Mouse (Mus musculus) C2C12 (cell line): Measurements from ENCODE around the gene Defb18.

Source experiments
- CTCF ChIP-seq: IDR thresholded peaks from one replicate; pipeline ENCODE4 v1.5.1; 2011; ENCODE audit not compliant: control insufficient read depth, insufficient read depth, insufficient read length
- FOSL1 ChIP-seq: IDR thresholded peaks from one replicate; pipeline ENCODE4 v1.8.0; 2011; ENCODE audit warnings: mild to moderate bottlenecking, low read length; ENCODE audit not compliant: poor library complexity, insufficient read depth, severe bottlenecking
- MAX ChIP-seq: IDR thresholded peaks from one replicate; pipeline ENCODE4 v1.6.1; 2011; ENCODE audit warnings: mild to moderate bottlenecking, control low read depth
- MYOD1 ChIP-seq: IDR thresholded peaks from one replicate; pipeline ENCODE4 v1.6.1; 2011; ENCODE audit warnings: low read depth; ENCODE audit not compliant: control insufficient read depth, insufficient read length
- MYOG ChIP-seq: IDR thresholded peaks from one replicate; pipeline ENCODE4 v1.6.1; 2011; ENCODE audit not compliant: control insufficient read depth, insufficient read length; ENCODE audit errors: extremely low read depth
- USF1 ChIP-seq: IDR thresholded peaks from one replicate; pipeline ENCODE4 v1.6.1; 2011; ENCODE audit warnings: low read depth, mild to moderate bottlenecking, control low read depth, moderate library complexity

DNA sequence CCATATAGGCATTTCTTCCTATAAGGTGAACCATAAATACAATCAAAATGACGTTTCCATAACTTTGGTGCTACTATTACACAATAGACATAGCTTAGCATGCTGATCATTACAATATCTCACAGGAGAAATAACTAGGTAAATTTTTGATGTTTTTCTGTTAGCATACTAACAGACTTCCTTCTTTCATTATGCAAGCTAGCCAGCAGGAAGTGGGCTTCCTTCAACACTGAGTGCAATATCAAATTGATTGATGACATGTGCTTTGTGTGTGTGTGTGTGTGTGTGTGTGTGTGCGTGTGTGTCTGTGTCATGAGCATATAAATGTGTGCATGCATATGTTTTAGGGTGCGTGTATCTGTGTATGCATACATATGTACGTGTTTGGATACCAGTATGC lies 33.9 kb upstream of the Defb18 start:
- no peak for TF ChIP-seq CTCF
- TF ChIP-seq FOSL1: no peak
- TF ChIP-seq USF1: no peak
- no peak for TF ChIP-seq MYOD1
- no peak for TF ChIP-seq MAX
- no peak for TF ChIP-seq MYOG
